Mouse (Mus musculus): ENCODE measurements around the gene Ppif.

The Ppif gene

DNA sequence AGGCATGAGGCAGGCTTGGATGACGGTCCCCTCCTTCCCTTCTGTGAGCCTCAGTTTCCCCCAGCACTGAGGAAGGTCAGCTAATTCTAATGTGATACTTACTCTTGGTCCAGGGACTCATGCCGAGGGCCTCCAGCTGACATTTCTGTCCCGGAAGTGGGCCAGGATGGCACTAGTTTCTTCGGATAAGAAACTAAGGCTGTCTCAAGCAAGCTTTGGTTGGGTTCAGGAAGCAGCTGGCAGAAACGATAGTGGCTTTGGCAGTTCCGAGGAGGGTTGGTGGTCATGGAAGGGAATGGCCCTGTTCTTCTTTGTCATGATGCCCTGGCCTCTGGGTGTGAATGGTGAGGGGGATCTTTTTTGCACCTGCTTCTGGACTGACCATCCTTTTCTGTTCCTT is 1.1 kb downstream of the Ppif start:
- DNase-seq (ENCODE audit: low spot score) = no peak

- no peak for DNase-seq (ENCODE audit: low spot score)
Observed at GRCm38 (mm10) chr14:25696356-25696755, 2.4 kb downstream of the Ppif start.

DNA sequence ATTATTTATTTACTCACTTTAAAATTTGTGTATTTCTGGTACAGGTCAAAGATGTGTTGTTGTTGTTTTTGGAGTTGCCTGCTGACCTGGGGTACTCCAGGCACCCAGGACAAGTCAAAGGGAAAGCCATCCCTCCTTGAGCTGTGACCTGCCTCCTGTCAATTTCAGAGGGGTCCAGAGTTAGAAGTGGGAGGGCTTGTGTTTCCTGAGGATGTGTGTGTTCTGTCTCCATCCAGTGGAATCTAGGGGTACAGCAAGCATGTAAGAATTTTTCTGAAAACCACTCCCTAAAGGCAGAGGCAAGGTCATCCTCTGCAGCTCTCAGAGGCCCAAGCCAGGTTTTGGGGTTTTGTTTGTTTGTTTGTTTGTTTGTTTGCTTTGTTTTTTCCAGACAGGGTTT is 8.0 kb downstream of the Ppif start:
- DNase-seq (ENCODE audit: low spot score) = no peak

DNA sequence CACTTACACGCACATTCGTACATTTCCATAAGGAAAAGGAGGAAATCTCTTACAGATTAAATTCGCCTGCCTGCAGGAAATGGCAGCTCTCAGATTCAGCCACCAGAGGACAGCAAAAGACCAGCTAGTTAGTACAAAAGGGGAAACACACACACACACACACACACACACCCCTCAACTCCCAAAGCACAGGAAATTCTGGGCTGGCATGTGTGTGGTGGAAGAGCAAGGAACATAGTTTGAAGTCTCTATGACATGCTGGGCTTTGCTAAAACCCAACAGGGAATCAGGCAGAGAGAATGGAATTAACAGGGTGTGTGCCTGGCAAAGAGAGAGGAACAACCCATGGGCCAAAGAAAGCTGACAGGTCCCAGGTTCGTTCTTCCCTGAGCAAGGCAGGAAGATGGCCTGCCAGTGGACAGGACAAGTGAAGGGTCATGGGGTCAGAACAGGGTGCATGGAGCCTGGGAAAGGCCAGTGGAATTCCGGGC is 13.8 kb downstream of the Ppif start:
- DNase-seq (ENCODE audit: low spot score) = no peak

- DNase-seq (ENCODE audit: low spot score) = no peak
Observed at GRCm38 (mm10) chr14:25708451-25708850, 14.5 kb downstream of the Ppif start.

DNA sequence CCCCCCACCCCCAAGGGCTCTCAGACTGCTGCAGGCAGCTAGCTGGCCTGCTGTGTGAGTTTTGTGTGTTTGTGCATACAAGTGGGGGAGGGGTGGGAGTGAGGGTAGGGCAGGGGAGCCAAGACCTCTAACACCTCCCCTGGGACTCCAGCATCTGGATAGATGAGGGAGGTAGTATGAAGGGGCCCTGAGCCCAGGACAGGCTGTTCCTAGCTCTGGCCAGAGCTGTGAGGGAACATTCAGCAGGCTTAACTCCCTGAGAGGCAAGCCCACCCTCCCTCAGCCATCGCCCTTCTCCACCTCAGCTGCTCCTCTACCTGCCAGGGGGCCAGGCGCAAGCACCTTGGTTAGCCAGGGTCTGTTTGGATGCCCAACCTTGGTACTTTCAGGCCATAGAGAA is 15.0 kb downstream of the Ppif start:
- DNase-seq (ENCODE audit: low spot score) = no peak

GRCm38 (mm10) chr14:25710073-25710472 is 16.1 kb downstream of the Ppif start:
- no peak for DNase-seq (ENCODE audit: low spot score)

DNA sequence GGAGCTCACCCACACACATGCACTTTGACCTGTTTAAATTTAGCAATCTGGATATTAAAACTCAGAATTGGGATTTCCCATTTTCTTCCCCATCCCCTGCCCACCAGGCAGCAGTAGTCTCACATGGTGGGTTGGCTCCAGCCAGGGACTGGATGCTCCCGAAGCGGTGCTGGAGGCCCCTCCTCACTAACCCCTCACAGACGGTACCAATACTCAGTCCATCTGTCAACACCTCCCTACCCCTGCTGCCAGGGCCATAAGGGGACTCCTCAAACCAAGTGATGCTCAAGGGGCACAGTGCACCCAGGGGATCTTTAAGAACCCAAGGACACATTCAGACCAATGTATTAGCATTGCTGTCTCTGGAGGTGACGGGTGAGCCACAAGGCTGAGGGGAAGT is 16.7 kb downstream of the Ppif start:
- DNase-seq (ENCODE audit: low spot score) = no peak

DNA sequence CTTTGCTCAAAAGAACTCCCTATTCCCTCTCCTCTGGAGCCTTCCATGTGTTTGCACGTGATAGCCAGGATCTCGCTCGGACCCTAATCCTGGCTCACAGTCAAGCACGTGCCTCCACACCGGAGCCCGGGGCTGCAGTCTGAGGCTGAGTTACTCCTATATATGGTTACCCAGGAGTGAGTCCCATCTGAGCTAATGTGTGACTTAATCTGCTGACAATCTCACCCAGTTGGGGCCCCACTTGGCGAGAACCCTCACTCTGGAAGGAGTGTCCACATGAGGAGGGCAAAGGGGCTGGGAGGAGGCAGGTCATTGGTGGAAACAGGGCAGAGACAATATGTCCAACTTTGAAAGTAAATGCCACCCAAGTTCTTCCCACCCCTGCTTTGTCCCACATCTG is 17.2 kb downstream of the Ppif start:
- no peak for DNase-seq (ENCODE audit: low spot score)

DNA sequence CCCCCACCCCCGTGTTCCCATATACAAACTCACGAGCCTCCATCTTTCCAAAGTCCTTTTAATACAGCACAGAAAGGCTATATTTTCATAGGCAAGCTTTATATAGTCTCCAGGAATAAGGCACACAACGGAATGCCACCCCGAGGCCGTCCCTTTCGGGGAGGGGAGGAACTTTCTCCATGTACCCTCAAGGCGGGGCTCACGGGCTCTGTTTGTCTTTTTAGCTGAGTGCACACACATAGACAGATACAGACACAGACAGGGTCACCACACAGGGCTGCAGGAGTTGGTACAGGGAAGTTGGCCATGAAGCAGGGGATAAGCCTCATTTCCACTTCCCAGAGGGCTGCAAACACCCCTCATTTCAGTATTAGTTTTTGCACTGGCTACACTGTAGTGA is 17.6 kb downstream of the Ppif start:
- no peak for DNase-seq (ENCODE audit: low spot score)

DNA sequence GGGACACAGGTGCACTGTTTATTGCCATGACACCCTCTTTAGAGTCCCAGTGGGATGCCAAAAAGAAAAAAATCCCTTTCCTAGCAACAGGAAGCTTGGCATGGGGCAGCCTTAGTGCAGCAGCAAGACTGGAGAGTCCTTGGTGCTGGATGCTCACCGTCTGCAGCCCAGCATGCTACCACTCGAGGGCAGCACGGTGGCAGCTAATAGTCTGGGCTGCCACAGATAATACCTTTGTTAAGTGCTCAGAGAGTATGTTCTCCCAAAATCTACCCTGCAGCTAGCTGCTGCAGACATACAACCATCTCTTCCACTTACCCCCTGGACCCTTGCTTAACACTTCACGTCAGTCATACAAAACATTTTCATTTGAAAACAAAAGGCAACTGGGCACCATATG is 19.5 kb downstream of the Ppif start:
- no peak for DNase-seq (ENCODE audit: low spot score)

DNA sequence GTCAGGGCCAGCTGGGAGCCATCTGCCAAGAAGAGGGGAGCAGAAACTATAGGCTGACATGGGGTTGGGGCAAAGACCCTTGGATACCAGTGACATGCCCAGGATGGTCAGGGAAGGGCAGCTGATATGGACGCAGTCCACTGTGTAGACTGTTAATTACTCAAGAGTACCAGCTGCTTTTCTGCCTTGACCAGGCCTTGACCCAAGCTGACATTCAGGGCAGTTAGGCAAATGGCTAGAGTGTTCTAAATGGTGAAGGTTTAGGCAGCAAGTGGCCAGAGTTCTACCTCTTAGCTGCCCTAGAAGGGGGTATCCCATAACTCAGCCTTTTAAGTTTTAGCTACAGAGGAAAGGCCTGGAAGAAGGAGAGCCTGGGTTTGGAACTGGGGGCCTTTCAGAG is 22.6 kb downstream of the Ppif start:
- no peak for DNase-seq (ENCODE audit: low spot score)

GRCm38 (mm10) chr14:25717718-25718117 is 23.8 kb downstream of the Ppif start:
- no peak for DNase-seq (ENCODE audit: low spot score)

DNA sequence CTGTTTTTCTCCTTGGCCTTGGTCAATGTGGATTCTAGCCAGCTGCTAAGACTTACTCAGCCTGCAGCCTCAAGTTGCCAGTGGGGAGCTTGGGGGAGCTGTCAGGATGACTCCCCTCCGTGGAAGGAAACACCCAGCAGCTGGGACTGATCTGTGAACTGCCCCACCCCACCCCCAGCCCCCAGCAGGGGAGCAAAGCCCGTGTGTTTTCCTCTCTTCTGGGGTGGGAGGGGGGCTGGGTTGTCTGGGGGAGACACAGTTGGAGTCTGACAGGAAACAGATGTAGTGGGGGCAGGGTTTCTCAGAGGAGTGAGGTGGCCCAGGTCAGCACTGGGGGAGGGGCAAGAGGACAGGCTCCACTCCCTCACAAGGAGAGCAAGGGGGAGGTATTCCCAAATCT is 24.5 kb downstream of the Ppif start:
- DNase-seq (ENCODE audit: low spot score) = no peak

DNA sequence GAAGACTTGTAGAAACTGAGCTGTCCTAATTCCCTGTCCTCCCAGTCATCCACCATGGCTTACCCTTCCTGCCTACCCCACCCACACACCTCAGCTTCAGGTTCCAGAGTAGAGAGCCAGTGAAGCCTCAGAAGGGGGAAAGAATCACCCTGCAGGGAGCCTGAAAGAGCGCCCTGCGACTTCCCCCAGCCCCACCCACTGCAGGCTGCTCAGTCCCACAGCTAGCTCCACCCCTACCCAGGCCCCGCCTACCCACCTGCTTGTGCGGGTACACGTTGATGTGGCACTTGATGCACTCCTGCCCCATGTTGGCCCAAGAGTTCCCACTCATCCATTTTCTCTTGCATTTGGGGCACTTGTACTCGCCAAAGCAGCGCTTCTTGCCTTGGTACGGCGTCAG is 25.4 kb downstream of the Ppif start:
- no peak for DNase-seq (ENCODE audit: low spot score)

- DNase-seq (ENCODE audit: low spot score) = no peak
Observed at GRCm38 (mm10) chr14:25720962-25721707, 27.2 kb downstream of the Ppif start.

GRCm38 (mm10) chr14:25725032-25725497 is 31.1 kb downstream of the Ppif start:
- no peak for DNase-seq (ENCODE audit: low spot score)

DNA sequence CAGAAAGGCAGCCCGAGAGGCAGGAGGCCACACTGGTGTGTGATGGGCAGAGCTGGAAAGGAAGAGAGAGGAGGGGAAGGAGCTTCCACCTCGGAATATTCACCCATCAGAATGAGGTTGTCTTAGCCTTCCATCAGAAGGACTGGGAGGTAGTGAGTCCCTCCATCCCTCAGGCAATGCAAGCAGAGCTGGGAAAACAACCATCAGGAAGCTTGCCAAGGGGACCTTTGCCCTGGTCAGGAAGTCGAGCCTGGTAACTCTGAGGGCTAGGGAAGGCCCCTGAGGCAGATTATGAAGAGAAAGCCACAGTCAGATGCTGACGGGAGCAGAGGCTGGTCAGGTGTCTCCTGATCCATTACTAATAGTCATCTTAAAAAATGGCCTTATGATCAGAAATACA is 31.7 kb downstream of the Ppif start:
- no peak for DNase-seq (ENCODE audit: low spot score)

GRCm38 (mm10) chr14:25726226-25727148 is 32.5 kb downstream of the Ppif start:
- no peak for DNase-seq (ENCODE audit: low spot score)

DNA sequence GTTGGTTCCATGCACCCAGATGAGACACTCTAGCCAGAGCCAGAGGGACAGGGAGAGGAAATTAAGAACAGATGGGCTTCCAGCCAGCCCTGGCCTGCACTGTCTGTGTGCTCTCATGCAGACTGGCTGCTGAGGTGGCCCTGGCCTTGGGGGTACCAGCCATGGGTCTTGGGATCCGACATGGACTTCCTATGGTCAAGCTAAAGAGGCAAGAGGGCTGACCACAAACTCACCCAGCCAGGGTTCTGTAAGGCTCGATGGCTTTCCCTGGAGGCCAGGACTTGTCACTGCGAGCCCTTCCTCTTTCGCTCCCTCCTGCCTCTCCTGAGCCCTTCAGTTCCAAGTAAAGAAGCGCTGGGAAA is 33.2 kb downstream of the Ppif start:
- no peak for DNase-seq (ENCODE audit: low spot score)

DNA sequence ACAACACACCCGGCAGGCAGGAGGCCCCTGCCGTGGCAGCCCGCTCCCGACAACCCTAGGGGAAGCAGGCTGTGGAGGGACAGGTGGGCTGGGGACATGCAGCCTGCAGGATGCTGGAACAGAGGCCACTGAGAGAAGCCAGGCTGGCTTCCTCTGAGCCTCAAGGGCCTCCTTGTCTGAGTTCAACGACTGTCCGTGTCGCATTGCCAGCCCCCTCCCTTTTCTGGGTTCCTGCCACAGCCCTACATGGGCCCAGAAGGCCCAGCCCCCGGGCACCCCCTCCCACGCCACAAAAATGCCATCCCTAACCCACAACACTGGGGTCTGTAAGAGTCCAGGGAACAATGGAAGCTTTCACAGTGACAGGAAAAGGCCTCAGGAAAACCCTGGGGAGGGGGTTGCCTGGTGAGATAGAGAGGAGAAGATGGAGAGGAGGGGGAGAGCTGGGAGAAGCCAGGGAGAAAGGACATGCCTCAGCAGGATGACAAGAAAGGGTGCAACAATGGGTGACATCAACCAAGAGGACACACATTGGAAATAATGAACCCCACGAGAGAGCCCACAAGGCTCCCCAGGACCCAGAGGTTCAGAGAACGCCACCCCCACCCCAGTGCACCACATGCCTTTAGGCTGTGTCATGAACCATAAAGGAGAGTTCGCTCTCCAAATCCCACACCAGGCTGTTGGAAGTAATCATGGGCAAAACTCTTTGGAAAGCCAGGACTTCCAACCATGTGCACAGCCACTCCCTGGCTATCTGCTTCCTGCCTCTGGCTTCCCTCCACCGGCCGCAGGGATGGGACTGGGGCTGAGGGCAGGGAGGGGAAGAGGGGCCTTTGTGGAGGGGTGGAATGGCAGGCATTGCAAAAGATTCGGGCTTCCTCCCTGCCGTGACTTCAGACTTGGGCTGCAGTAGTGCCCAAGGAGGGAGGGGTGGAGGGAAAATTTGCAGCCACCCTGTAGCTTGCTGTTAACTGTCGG is 41.1 kb downstream of the Ppif start:
- no peak for DNase-seq (ENCODE audit: low spot score)

DNA sequence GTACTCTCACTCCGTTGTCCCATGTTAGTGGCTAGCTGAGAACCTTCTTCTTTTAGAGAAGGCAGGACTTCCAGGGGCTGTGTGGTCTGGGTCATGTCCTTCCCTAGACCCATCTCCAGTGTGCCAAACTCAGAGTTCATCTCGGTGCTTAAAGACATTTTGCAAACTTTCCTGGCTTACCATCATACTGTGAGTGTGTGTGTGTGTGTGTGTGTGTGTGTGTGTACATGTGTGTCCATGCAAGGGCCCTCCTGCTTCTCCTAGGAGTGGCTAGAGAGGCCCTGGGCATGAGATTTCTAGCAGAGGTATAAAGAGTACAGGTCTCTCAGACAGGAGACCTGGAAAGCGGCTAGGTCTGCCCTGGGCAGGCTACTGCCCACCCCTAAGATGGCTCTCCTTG is 42.2 kb downstream of the Ppif start:
- no peak for DNase-seq (ENCODE audit: low spot score)
